Mouse (Mus musculus): ENCODE data around the gene Slc9a8.

Slc9a8 gene

DNA sequence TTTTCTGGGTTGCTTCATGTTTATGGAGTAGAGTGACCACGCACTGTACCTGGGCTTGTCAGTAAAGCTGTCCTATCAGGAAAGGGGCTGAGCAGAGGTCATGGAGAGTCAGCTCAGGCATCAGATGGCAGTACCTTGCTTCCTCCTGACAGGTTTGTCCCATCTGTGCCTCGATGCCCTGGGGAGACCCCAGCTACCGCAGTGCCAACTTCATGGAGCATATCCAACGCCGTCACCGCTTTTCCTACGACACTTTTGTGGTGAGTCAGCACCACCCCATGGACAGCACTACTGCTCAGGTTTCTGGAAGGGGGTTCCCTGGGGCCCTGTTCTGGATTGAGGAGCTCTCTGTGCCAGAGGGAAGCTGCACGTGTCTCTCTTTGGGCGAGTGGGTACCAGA is 90.9 kb downstream of the Slc9a8 start:
- no peak for DNase-seq

DNA sequence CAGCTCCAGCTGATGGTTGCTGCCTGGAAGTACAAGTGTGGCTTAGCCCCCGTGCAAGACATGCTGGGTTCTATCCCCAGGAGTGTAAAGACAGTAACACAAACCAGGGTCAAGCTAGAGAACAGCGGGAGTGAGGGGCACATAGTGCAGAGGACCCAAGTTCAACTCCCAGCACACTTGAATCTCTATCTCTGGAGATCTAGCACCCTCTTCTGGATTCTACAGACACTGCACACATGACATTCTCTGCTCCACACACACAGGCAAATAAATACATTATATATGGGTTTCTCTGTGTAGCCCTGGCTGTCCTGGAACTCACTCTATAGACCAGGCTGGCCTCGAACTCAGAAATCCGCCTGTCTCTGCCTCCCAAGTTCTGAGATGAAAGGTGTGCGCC is 91.5 kb downstream of the Slc9a8 start:
- DNase-seq = no peak

GRCm38 (mm10) chr2:167514641-167515040 is 93.1 kb downstream of the Slc9a8 start:
- no peak for DNase-seq

GRCm38 (mm10) chr2:167515688-167516087 is 94.2 kb downstream of the Slc9a8 start:
- DNase-seq = no peak

- no peak for DNase-seq
These were observed 98.2 kb downstream of the Slc9a8 start for GRCm38 (mm10) chr2:167519606-167520252.

All from thymus, adult 18-20 months (tissue).